Mouse (Mus musculus) subcutaneous adipose tissue, adult 2 months (tissue): ENCODE data around the gene Mycbpap. TPM values are rescaled to one million over a fixed set of nuclear protein-coding genes. Genes with fewer than 3 reads are reported as not detected.

Source experiments
- polyA plus RNA-seq: library from polyadenylated mRNA; depleted of rRNA; stranded (reverse); fragments of >200 nt; gene quantifications from 2 replicates; pipeline ENCODE4 v1.2.3, GENCODE M21; 2012; ENCODE audit warnings: low replicate concordance; rRNA removed

The Mycbpap gene
- 0.10 and 1.0 TPM in 2 replicates for polyA plus RNA-seq

GRCm38 (mm10) chr11:94521219-94521843 is at the start of gene Mycbpap:
Mycbpap (minus strand) TSS chr11:94521742.

DNA sequence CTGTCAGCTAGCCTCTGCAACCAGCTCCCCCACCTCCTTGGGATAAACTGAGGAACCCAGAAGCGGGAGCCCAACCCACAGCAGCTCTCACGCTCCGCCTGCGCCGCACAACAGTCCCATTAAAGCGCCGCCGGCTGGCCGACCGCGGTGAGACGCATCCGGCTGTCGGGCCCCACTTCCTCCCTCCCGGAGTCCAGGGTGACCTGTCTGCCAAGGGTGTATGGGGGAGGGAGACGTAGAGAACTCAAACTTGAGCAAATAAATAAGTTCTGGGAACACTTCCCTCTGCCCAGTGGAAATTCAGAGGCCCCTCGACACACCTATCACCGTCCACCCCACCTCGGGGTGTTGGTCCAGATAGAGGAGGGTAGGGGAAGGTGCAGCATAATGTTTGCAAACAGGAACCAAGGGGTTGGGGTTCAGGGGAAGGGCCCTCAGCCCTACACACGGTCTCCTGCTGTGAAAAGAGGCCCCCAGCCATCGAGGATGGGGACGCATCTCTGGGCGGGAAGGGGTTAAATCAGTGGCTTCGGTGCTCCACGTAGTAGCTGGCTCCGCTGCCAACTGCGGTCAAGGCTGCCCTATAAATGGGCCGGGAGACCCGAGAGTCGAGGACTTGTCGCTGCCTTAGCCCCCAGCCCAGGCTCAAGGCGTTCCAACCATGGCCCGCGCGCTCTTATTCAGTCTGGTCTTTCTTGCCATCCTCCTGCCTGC is 43.1 kb upstream of the Mycbpap start, which contains the start of gene Chad:
Chad (plus strand) TSS at position 611 of the 714 bp plus-strand sequence.

DNA sequence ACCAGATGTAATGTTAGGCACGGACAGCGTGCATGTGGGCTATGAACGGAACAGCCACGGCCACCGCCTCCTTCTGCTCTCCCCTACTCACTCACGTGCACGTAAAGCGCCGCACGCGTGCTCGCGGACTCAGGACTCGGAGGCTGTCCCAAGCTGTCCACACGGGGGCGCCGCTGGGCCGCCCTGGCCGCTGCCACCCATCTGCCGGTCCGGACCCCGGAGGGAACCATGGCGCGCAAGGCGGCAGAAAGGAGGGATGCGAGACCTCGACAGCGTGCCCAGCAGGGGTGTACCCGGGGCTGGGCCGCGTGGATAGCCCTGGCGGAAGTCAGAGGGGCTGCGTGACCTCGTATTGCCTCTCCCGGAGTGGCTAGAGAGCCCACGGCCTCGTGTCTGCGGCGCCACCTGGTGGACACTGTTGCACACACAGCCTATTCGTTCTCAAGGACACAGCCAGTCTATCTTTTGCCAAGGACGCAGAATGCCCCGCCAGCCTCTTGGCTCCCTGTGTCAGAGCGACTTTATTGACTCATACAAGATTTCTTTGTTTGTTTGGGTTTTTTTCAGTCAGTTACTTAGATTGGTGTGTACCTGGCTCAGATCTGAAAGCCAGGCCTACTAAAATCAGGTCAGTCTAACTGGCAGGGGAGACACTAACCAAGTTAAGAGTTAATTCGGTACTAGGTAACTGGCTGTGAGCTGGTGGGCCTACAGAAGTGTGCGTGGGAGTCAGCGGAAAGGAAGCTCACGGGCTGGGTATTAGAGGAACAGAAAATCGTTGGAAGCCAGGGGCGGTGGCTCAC is 27.5 kb upstream of the Mycbpap start, which contains the start of gene Rsad1:
Rsad1 (minus strand) TSS at position 368 of the 803 bp plus-strand sequence.

GRCm38 (mm10) chr11:94499661-94500152 is 21.8 kb downstream of the Mycbpap start, which contains the start of gene Epn3:
Epn3 (minus strand) TSS chr11:94499974.

GRCm38 (mm10) chr11:94486001-94486400 is 35.5 kb downstream of the Mycbpap start, which contains the start of gene Spata20:
Spata20 (minus strand) TSS chr11:94486179.

GRCm38 (mm10) chr11:94473707-94474543 is 47.6 kb downstream of the Mycbpap start, which contains the start of gene Cacna1g:
Cacna1g (minus strand) TSS chr11:94474198.

Other genes with a start within 250 kb of the Mycbpap start
- not detected in 2 replicates for gene Gm21885, start 239.9 kb downstream of the Mycbpap start, polyA plus RNA-seq
- gene Luc7l3, start 199.8 kb downstream of the Mycbpap start, polyA plus RNA-seq = 10.6 and 18.1 TPM in 2 replicates
- 146 and 211 TPM in 2 replicates for gene Ankrd40, start 193.7 kb downstream of the Mycbpap start, polyA plus RNA-seq
- 11.5 and 52.1 TPM in 2 replicates for gene Abcc3, start 128.7 kb downstream of the Mycbpap start, polyA plus RNA-seq
- 10.7 and 166 TPM in 2 replicates for gene Cacna1g, start 47.5 kb downstream of the Mycbpap start, polyA plus RNA-seq
- gene Spata20, start 35.6 kb downstream of the Mycbpap start, polyA plus RNA-seq = 0.05 and 0.50 TPM in 2 replicates
- gene Epn3, start 21.8 kb downstream of the Mycbpap start, polyA plus RNA-seq = 0.07 and 12.9 TPM in 2 replicates
- gene Rsad1, start 27.5 kb upstream of the Mycbpap start, polyA plus RNA-seq = 12.5 and 13.0 TPM in 2 replicates
- 0.13 TPM in 1 of 2 replicates, not detected in the other for gene Chad, start 43.3 kb upstream of the Mycbpap start, polyA plus RNA-seq
- 50.1 and 60.4 TPM in 2 replicates for gene Acsf2, start 80.1 kb upstream of the Mycbpap start, polyA plus RNA-seq
- 89.2 and 103 TPM in 2 replicates for gene Lrrc59, start 108.0 kb upstream of the Mycbpap start, polyA plus RNA-seq
- gene Mrpl27, start 132.0 kb upstream of the Mycbpap start, polyA plus RNA-seq = 59.6 and 96.9 TPM in 2 replicates
- gene Eme1, start 132.2 kb upstream of the Mycbpap start, polyA plus RNA-seq = 0.33 and 3.2 TPM in 2 replicates
- 31.0 and 46.6 TPM in 2 replicates for gene Xylt2, start 155.8 kb upstream of the Mycbpap start, polyA plus RNA-seq
- 0.13 TPM in 1 of 2 replicates, not detected in the other for gene Gm11541, start 182.8 kb upstream of the Mycbpap start, polyA plus RNA-seq
- 0.26 TPM in 1 of 2 replicates, not detected in the other for gene Cdc34b, start 220.0 kb upstream of the Mycbpap start, polyA plus RNA-seq